Mouse (Mus musculus) cerebellum, postnatal 14 days (tissue): ENCODE measurements at regions not wholly inside any gene's neighbourhood (a gene's known extent, or its start where the extent isn't known, plus 50 kb on each side); places are given as distances from the start of the nearest gene placed in this dataset.

Experiments
- DNase-seq, 2 experiments: peaks; one replicate each; pipeline ENCODE4 v3.0.0; 2021; ENCODE audit warnings: mixed read lengths in 2 of 2

DNA sequence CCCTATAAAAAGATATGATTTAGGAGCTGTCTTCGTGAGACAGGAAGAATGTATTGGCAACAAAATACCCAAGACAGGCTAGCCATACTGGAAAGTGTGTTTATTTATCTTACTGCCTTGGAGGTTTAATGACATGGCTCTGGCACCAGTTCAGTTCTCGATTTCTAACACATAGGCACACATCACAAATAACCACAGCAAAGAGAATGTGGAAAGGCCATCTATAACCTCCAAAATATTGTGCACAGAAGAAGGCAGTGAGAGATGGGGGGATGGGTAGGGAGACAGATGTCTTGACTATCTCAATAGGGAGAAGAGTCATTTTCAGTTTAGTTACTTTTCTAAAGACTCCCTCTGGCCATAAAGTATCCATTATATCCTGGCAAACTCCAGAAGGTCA is 90.5 kb downstream of the Minar1 start:
- no peak for DNase-seq

DNA sequence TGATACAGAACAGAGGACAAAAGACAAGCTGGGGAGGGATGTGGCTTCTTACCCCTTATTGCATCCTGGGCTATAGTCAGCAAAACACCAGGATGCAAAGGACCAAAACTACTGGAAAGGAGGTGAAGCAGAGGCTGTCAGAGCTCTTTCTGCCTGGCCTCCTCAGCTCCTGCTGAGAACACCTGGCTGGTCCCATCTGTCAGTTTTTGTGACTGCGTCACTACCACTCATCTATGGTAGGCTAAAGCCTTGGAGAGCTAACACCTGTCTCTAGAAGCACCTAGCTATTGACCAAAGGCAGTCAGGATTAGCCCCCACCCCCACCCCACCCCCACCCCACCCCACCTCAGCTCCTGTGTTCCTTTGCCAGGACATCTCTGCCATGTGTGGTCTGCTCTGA is 98.8 kb downstream of the Minar1 start:
- DNase-seq, result peak; percentile 13 to 18

DNA sequence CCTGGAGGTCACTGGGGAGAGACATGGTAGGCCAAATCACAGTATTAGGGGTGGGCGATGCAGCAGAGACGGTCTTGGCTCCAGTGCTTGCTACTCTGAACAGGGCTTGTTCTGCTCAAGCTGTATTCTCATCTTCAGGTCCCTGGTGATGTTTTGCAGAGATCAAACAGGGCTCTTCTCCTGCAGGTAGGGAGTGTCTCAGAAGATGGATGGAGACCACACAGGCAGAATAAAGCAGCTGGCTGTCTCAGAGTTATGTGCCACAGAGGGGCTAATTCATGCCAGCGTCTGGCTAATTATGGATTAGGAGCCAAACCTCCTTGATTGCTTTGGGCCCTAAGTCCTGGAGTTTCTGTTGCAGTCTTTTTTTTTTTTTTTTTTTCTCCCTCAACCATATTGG is 99.2 kb downstream of the Minar1 start:
- DNase-seq, result peak in 1 of 2 experiments; percentile 6

DNA sequence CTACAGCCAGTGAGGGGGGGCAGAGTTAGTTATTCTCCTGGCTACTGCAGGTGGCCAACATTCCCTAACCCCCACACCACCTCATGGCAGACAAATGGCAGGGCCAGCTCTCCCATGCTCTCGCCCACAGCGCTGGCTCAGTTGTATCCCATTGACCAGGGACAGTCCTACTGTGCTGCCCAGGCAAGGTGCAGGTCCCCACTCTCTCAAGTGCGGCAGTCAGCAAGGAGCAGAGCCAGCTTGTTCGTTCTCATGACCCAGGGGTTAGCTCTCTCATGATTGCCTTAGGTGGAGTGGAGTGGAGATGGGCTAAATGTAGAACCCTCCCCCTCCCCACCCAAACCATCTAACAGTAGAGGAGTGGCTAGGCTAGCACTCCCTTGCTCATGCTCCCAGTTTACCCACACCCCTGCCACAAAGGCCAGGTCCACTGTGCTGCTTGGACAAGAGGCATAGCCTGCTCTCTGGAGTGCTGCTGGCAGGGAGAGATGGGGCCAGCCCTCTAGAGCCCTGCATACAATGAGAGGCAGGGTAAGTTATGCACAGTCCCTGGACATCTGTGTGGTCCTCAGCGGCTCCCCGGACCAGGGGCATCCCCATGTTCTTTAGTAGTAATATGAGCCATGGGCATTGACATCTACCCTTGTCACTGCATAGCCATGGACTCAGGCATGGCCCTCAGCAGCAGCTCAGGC is 114.4 kb downstream of the Minar1 start:
- no peak for DNase-seq

DNA sequence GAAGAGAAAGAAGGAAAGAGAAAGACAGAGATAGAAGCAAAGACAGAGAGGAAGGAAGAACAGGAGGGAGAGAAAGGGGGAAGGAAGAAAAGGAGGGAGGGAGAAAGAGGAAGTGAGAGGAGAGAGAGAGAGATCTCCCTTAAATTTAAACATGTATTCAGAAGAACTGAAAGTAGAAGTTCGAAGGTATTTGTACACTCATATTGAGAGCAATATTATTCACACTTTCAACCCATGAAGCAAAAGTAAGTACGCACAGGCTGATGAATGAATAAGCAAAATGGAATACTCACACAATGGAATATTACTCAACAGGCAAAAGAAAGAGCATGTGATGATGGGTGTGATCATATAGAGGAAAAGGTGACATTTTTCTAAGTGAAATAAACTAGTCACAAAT is 120.8 kb downstream of the Minar1 start:
- DNase-seq, result no peak

DNA sequence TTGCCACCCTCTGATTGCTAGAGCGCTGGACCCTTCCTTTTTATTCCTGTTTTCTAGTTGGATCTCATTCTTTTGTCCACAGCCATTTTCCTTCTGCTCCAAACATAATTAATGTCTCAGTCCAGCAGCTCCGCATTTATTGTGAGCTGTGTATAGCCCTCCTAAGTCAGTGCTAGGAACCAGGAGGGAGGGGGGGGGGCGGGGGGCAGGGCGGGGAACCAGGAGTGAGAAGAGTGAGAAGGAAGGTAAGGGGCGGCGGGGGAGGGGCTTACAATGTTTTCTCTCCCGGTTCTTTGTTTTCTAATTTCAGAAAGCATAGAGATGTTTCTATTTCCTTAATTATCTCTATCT is 125.6 kb downstream of the Minar1 start:
- DNase-seq, result no peak

DNA sequence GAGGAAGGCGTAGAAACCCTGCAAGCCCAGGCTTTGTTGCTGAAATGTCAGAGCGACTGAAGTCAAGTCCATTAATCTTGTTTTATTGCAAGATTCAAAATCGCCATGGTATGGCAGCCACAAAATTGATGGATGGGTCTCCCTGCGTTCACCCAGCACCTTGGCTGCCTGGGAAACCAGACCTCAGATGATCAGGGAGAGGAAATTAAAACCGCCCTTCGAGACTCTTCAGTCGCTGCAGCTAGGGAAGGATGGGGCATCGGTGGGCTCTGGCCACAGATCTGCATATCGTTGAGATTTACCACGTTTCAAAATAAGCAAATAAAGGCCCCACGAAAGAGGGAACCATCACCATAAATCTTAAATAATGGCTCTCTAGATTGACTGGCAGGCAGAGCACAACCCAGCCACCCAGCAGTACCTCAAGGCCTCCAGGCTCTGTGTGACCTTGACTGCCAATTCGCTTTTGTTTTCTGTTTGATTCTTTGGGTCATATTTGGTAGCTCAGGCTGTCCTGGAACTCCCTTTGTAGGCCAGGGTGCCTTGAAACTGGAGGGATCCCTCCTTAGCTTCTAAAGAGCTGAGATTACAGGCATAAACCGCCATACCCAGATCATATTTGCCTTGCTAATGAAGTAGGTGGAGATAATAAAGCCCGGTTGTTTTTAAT is 126.1 kb downstream of the Minar1 start:
- no peak for DNase-seq

DNA sequence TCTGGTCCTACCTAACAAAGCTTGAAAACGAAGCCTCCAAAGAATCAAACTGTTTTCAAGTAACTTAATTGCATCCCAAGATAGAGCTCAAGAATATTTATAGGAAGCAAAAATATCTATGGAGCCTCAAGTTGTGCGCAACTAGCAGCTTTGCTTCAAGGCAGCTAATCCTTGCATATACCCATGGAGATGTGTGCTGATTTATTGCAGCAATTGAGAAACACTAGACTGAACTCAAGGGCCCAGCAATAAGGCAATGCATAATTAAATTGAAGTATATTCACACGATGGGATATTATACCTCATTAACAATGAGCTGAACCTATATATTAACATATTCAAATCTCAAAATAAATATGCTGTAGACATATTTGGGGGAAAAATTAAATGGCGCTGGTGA is 135.3 kb downstream of the Minar1 start:
- no peak for DNase-seq

DNA sequence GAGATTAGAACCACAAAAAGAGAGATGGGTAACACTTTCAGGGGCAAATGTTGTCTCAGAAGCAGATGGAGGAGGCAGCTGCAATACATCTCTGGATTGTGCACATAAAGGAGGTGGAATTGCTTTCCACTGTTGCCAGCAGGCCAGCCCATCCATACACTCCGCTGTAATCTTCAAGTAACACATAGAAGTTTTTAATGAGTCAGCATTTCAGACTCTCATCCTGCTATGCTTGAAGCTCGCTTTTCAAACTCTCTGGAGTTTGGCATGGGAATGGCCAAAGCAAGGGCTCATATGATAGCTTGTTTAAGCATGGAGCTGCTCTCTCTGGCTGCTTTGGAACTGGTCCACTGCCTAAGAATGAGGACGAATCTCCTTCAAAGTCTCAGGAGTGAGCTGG is 143.5 kb downstream of the Minar1 start:
- no peak for DNase-seq

DNA sequence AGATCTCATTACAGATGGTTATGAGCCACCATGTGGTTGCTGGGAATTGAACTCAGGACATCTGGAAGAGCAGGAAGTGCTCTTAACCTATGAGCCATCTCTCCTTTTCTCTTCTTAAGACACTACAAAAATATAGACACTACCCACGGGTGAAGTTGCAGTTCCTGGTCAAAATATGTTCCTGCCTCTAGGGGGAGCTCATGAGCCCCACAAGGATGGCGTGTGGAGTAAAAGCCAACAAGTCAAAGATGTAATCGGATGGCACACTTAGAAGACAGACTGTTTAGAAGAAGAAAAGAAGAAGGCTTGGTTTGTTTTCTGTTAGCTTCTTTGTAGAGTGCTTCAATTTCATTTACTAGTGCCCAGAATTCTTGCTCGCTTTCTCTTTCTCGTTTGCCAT is 161.7 kb downstream of the Minar1 start:
- peak; percentile 83 for DNase-seq

DNA sequence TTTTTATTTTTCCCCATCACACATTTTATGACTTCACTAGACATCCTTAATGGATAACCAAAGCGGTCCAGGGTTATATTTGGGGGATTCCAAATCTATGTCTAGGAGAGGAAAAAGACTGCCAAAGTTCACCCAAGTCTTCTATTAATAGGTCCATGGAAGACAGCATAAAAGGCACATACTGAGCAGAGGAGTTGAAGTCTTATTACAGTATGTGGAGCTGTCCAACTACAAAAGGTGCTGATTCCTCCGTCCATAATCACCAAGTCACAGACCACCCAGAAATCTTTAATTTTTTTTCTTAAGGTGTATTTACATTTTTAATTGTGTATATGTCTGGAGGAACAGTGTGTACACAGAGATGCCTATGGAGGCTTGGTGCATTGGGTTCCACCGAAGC is 166.3 kb downstream of the Minar1 start:
- DNase-seq, result no peak

DNA sequence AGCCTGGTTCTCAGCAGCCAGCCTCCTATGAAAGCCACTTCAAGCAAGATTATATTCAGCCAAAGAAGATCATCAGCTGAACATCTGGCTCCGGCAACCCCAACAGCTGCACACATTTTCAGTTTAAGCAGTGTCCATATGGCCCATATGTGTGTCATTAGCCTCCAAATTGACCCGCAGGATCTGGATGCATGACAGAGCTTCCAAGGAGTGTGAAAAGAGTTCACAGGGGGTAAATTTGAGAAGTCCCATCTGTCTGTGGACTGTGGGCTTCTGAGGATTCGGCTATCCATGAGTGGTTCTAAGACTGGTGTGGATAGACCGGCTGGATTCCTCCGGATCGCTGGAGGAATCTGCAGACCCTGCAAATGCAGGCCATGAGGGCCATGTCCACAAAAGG is 173.3 kb downstream of the Minar1 start:
- peak in 1 of 2 experiments; percentile 11 for DNase-seq
